Mouse (Mus musculus) stomach, postnatal 0 days (tissue): ENCODE results near the gene Sirt2.

Experiments
- CTCF ChIP-seq: IDR thresholded peaks from 2 replicates; pipeline ENCODE4 v1.5.1; 2016; ENCODE audit warnings: antibody characterized with exemption, low read depth, mild to moderate bottlenecking, moderate library complexity
- EP300 ChIP-seq: optimal IDR thresholded peaks from 2 replicates; pipeline ENCODE3; 2016; ENCODE audit warnings: antibody characterized with exemption

GRCm38 (mm10) chr7:28724613-28725012 is 41.9 kb upstream of the Sirt2 start:
- TF ChIP-seq CTCF (no peak), EP300 (no peak)
